Mouse (Mus musculus): ENCODE measurements around the gene Nfam1. TPM values are rescaled to one million over a fixed set of nuclear protein-coding genes. Genes with fewer than 3 reads are reported as not detected.

The Nfam1 gene
- polyA plus RNA-seq, 1 experiment = 0.04 TPM

- Histone ChIP-seq H3K27me3 (ENCODE audit: control insufficient read depth) (peaks cover 64% of the 10 kb centered on the region), H3K9me3 (ENCODE audit: control insufficient read depth, low read length) (no peaks in the 10 kb centered on the region; the same call in 1 of the 2 replicates), H3K36me3 (ENCODE audit: control insufficient read depth) (no peaks in the 10 kb centered on the region), H3K4me3 (replicated peaks) (peak overlapping the region; percentile 37), H3K4me1 (ENCODE audit: control insufficient read depth) (peaks cover 10% of the 10 kb centered on the region)
- no peak for TF ChIP-seq GATA1 (IDR thresholded peaks at IDR 0.05; ENCODE audit: low read length)
- no peak for TF ChIP-seq TAL1 (IDR thresholded peaks at IDR 0.05; ENCODE audit: low read length)
These were observed 45.9 kb downstream of the Nfam1 start for GRCm38 (mm10) chr15:82987014-82987731.

- Histone ChIP-seq H3K9me3 (ENCODE audit: control insufficient read depth, low read length) (no peaks in the 10 kb centered on the region; the same call in 1 of the 2 replicates), H3K4me1 (ENCODE audit: control insufficient read depth) (peaks cover 10% of the 10 kb centered on the region), H3K36me3 (ENCODE audit: control insufficient read depth) (no peaks in the 10 kb centered on the region), H3K27me3 (ENCODE audit: control insufficient read depth) (peaks cover 68% of the 10 kb centered on the region), H3K4me3 (replicated peaks) (no peak overlapping the region)
- TF ChIP-seq GATA1 (IDR thresholded peaks at IDR 0.05; ENCODE audit: low read length) (no peak), TAL1 (IDR thresholded peaks at IDR 0.05; ENCODE audit: low read length) (no peak)
These were observed 48.5 kb downstream of the Nfam1 start for GRCm38 (mm10) chr15:82984574-82984973.

- TF ChIP-seq GATA1 (IDR thresholded peaks at IDR 0.05; ENCODE audit: low read length) (no peak), TAL1 (IDR thresholded peaks at IDR 0.05; ENCODE audit: low read length) (no peak)
- H3K36me3 ChIP-seq (ENCODE audit: control insufficient read depth) = no peaks in the 10 kb centered on the region
- peaks cover 63% of the 10 kb centered on the region for H3K27me3 ChIP-seq (ENCODE audit: control insufficient read depth)
- H3K4me1 ChIP-seq (ENCODE audit: control insufficient read depth) = peaks cover 10% of the 10 kb centered on the region
- no peak overlapping the region for H3K4me3 ChIP-seq (replicated peaks)
- no peaks in the 10 kb centered on the region; the same call in 1 of the 2 replicates for H3K9me3 ChIP-seq (ENCODE audit: control insufficient read depth, low read length)
These were observed 49.0 kb downstream of the Nfam1 start for GRCm38 (mm10) chr15:82984097-82984496.

- TF ChIP-seq TAL1 (IDR thresholded peaks at IDR 0.05; ENCODE audit: low read length) (no peak), GATA1 (IDR thresholded peaks at IDR 0.05; ENCODE audit: low read length) (no peak)
- Histone ChIP-seq H3K9me3 (ENCODE audit: control insufficient read depth, low read length) (no peaks in the 10 kb centered on the region; the same call in 1 of the 2 replicates), H3K4me1 (ENCODE audit: control insufficient read depth) (peaks cover 10% of the 10 kb centered on the region), H3K4me3 (replicated peaks) (no peak overlapping the region), H3K36me3 (ENCODE audit: control insufficient read depth) (no peaks in the 10 kb centered on the region), H3K27me3 (ENCODE audit: control insufficient read depth) (peaks cover 59% of the 10 kb centered on the region)
These were observed 49.6 kb downstream of the Nfam1 start for GRCm38 (mm10) chr15:82983416-82984026.

- TF ChIP-seq TAL1 (IDR thresholded peaks at IDR 0.05; ENCODE audit: low read length) = no peak
- Histone ChIP-seq H3K4me3 (replicated peaks) (no peak overlapping the region), H3K4me1 (ENCODE audit: control insufficient read depth) (peaks cover 8% of the 10 kb centered on the region), H3K9me3 (ENCODE audit: control insufficient read depth, low read length) (no peaks in the 10 kb centered on the region; the same call in 1 of the 2 replicates), H3K36me3 (ENCODE audit: control insufficient read depth) (no peaks in the 10 kb centered on the region), H3K27me3 (ENCODE audit: control insufficient read depth) (peaks cover 53% of the 10 kb centered on the region)
These were observed 50.2 kb downstream of the Nfam1 start for GRCm38 (mm10) chr15:82982724-82983415.

DNA sequence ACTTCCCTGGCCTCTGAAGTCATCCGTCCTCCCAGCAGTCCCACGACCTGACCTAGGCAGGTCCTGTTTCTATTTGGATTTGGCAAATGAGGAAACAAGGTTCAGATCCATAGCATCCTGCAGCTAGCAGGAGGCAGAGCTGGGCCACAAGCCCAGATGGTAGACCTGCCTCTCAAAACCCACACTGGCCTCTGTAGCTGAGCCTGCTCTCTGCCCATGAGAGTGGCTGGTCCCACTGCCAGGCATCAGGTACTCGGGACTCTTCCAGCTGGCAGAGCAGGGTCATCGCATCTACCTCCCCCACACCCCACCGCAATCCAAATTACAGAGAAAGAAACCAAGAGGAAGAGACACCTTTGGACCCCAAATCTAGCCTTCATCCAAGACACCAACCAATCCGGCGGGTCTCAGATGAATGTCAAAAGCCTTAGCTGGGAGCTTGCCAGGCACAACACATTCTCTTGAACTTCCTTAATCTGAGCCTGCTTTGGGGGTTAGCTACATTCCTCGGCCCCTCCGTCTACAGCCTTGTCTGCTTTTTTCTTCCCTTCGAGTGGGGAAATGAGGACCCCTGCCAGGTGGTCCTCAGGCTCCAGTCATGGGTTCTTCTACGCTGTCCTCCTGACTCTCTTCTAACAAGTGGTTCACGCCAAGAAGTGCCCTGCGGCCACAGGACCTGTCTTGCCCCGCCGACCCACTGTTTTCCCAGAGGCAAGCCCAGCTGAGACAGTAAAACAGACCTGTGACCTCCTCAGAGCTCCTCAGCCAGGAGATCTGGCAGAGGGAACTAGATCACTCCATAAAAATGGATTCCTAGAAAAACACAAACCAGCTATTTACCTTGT is 51.2 kb downstream of the Nfam1 start:
- Histone ChIP-seq H3K9me3 (ENCODE audit: control insufficient read depth, low read length) (no peaks in the 10 kb centered on the region), H3K36me3 (ENCODE audit: control insufficient read depth) (no peaks in the 10 kb centered on the region), H3K4me1 (ENCODE audit: control insufficient read depth) (no peaks in the 10 kb centered on the region), H3K27me3 (ENCODE audit: control insufficient read depth) (peaks cover 43% of the 10 kb centered on the region), H3K4me3 (replicated peaks) (no peak overlapping the region)
- TF ChIP-seq GATA1 (IDR thresholded peaks at IDR 0.05; ENCODE audit: low read length) (no peak), TAL1 (IDR thresholded peaks at IDR 0.05; ENCODE audit: low read length) (no peak)

GRCm38 (mm10) chr15:82979531-82979930 is 53.6 kb downstream of the Nfam1 start:
- TF ChIP-seq TAL1 (IDR thresholded peaks at IDR 0.05; ENCODE audit: low read length) (no peak), GATA1 (IDR thresholded peaks at IDR 0.05; ENCODE audit: low read length) (no peak)
- Histone ChIP-seq H3K36me3 (ENCODE audit: control insufficient read depth) (no peaks in the 10 kb centered on the region), H3K27me3 (ENCODE audit: control insufficient read depth) (peaks cover 24% of the 10 kb centered on the region), H3K4me1 (ENCODE audit: control insufficient read depth) (no peaks in the 10 kb centered on the region), H3K9me3 (ENCODE audit: control insufficient read depth, low read length) (no peaks in the 10 kb centered on the region), H3K4me3 (replicated peaks) (no peak overlapping the region)

- TF ChIP-seq GATA1 (IDR thresholded peaks at IDR 0.05; ENCODE audit: low read length) (no peak), TAL1 (IDR thresholded peaks at IDR 0.05; ENCODE audit: low read length) (no peak)
- Histone ChIP-seq H3K27me3 (ENCODE audit: control insufficient read depth) (no peaks in the 10 kb centered on the region), H3K4me1 (ENCODE audit: control insufficient read depth) (no peaks in the 10 kb centered on the region), H3K36me3 (ENCODE audit: control insufficient read depth) (no peaks in the 10 kb centered on the region), H3K4me3 (replicated peaks) (no peak overlapping the region), H3K9me3 (ENCODE audit: control insufficient read depth, low read length) (no peaks in the 10 kb centered on the region)
These were observed 58.6 kb downstream of the Nfam1 start for GRCm38 (mm10) chr15:82974471-82974870.

Data from erythroblast, embryonic 14.5 days (primary cell).